In genomic region chr6:6890047-6890446, GRCm38 (mm10) we compare ENCODE assay signal across 24 mouse cellular contexts. TPM values are rescaled to one million over a fixed set of nuclear protein-coding genes. Genes with fewer than 3 reads are reported as not detected.
DNase-seq lines count a peak whose midpoint lies in the region; ATAC-seq and TF ChIP-seq lines count a peak whose summit lies in the region.
"Had no signal": no experiment of that assay in that cellular context is flagged by ENCODE, and none has a peak within 500 bp of the region (broad histone marks: within the 10 kb centered on the region; RNA-seq: fewer than 3 reads in every experiment).

No protein-coding gene starts in this region.

- H3K27me3 ChIP-seq in embryonic facial prominence, embryonic 14.5 days (replicated peaks; ENCODE audit: control insufficient read depth, insufficient read depth, low read length): no peaks in the 10 kb centered on the region; the same call in 1 of the 2 replicates
- H3K27me3 ChIP-seq in embryonic facial prominence, embryonic 10.5 days (replicated peaks; ENCODE audit: low read depth, poor library complexity, severe bottlenecking): 0 out of 2 replicates have a peak, but pooled peaks cover 3% of the 10 kb centered on the region
- H3K27me3 ChIP-seq in intestine, postnatal 0 days (replicated peaks; ENCODE audit: control insufficient read depth, insufficient read depth, low read length): peaks cover 11% of the 10 kb centered on the region
- peaks cover 7% of the 10 kb centered on the region for H3K27me3 ChIP-seq in intestine, embryonic 16.5 days (replicated peaks; ENCODE audit: control insufficient read depth, insufficient read depth, low read length)
- peaks cover 3% of the 10 kb centered on the region; the same call in 1 of the 2 replicates for H3K27me3 ChIP-seq in midbrain, postnatal 0 days (ENCODE audit: insufficient read depth, low read length)
- H3K27me3 ChIP-seq in midbrain, embryonic 16.5 days (ENCODE audit: control insufficient read depth, insufficient read depth, low read depth, low read length): no peaks in the 10 kb centered on the region; the same call in 1 of the 2 replicates
- 0 out of 2 replicates have a peak, but pooled peaks cover 2% of the 10 kb centered on the region for H3K27me3 ChIP-seq in liver, postnatal 0 days (ENCODE audit: insufficient read depth, low read length)

- no peak overlapping the region for H3K27ac ChIP-seq in embryonic facial prominence, embryonic 14.5 days (replicated peaks; ENCODE audit: low read depth, low read length)
- H3K27ac ChIP-seq in embryonic facial prominence, embryonic 10.5 days (replicated peaks): no peak overlapping the region
- H3K27ac ChIP-seq in intestine, postnatal 0 days (ENCODE audit: low read depth, low read length): no peak overlapping the region
- no peak overlapping the region for H3K27ac ChIP-seq in intestine, embryonic 16.5 days (ENCODE audit: low read length)
- no peak overlapping the region for H3K27ac ChIP-seq in midbrain, postnatal 0 days (ENCODE audit: low read depth, low read length)
- H3K27ac ChIP-seq in midbrain, embryonic 16.5 days (ENCODE audit: low read length): no peak overlapping the region
- H3K27ac ChIP-seq in liver, postnatal 0 days (ENCODE audit: low read depth): no peak overlapping the region
- H3K27ac ChIP-seq: embryonic facial prominence, embryonic 13.5 days; hindbrain, embryonic 10.5 days; limb, embryonic 13.5 days; liver, embryonic 13.5 days; midbrain, embryonic 15.5 days had no signal

- peak; percentile 37 for TF ChIP-seq CTCF in intestine, postnatal 0 days (IDR thresholded peaks at IDR 0.05; ENCODE audit: low read depth)
- peak; percentile 47 for TF ChIP-seq CTCF in midbrain, postnatal 0 days (IDR thresholded peaks at IDR 0.05)
- TF ChIP-seq CTCF in liver, postnatal 0 days (IDR thresholded peaks at IDR 0.05; ENCODE audit: low read depth): no peak

- no peak overlapping the region for H3K4me3 ChIP-seq in embryonic facial prominence, embryonic 14.5 days (ENCODE audit: low read depth, low read length)
- H3K4me3 ChIP-seq in embryonic facial prominence, embryonic 10.5 days: no peak overlapping the region
- H3K4me3 ChIP-seq in intestine, postnatal 0 days (ENCODE audit: low read depth, low read length): no peak overlapping the region
- no peak overlapping the region for H3K4me3 ChIP-seq in intestine, embryonic 16.5 days (ENCODE audit: low read length)
- no peak overlapping the region for H3K4me3 ChIP-seq in midbrain, postnatal 0 days (ENCODE audit: low read depth, low read length)
- H3K4me3 ChIP-seq in midbrain, embryonic 16.5 days (ENCODE audit: low read depth, low read length): no peak overlapping the region
- no peak overlapping the region for H3K4me3 ChIP-seq in liver, postnatal 0 days (ENCODE audit: low read depth, low read length)
- H3K4me3 ChIP-seq: embryonic facial prominence, embryonic 13.5 days; hindbrain, embryonic 10.5 days; limb, embryonic 13.5 days; liver, embryonic 13.5 days; midbrain, embryonic 15.5 days had no signal

- H3K36me3 ChIP-seq in embryonic facial prominence, embryonic 14.5 days (ENCODE audit: control insufficient read depth, insufficient read depth, low read length): no peaks in the 10 kb centered on the region
- no peaks in the 10 kb centered on the region for H3K36me3 ChIP-seq in embryonic facial prominence, embryonic 10.5 days (replicated peaks)
- no peaks in the 10 kb centered on the region for H3K36me3 ChIP-seq in intestine, postnatal 0 days (ENCODE audit: control insufficient read depth, insufficient read depth)
- H3K36me3 ChIP-seq in intestine, embryonic 16.5 days (ENCODE audit: control insufficient read depth, insufficient read depth, low read length): no peaks in the 10 kb centered on the region
- no peaks in the 10 kb centered on the region for H3K36me3 ChIP-seq in midbrain, postnatal 0 days (ENCODE audit: insufficient read depth, low read length)
- H3K36me3 ChIP-seq in midbrain, embryonic 16.5 days (ENCODE audit: control insufficient read depth, insufficient read depth, low read length): no peaks in the 10 kb centered on the region
- H3K36me3 ChIP-seq in liver, postnatal 0 days (replicated peaks; ENCODE audit: insufficient read depth, low read length): no peaks in the 10 kb centered on the region
- H3K36me3 ChIP-seq: embryonic facial prominence, embryonic 13.5 days; hindbrain, embryonic 10.5 days; limb, embryonic 13.5 days; liver, embryonic 13.5 days; midbrain, embryonic 15.5 days had no signal

- no peak overlapping the region for H3K9ac ChIP-seq in embryonic facial prominence, embryonic 14.5 days (ENCODE audit: low read depth, low read length)
- H3K9ac ChIP-seq in intestine, postnatal 0 days (ENCODE audit: low read depth, low read length): no peak overlapping the region
- H3K9ac ChIP-seq in intestine, embryonic 16.5 days (ENCODE audit: low read depth, low read length): no peak overlapping the region
- H3K9ac ChIP-seq in midbrain, postnatal 0 days (replicated peaks; ENCODE audit: low read length, poor library complexity, severe bottlenecking): no peak overlapping the region
- H3K9ac ChIP-seq in midbrain, embryonic 16.5 days (ENCODE audit: low read depth, low read length): no peak overlapping the region
- no peak overlapping the region for H3K9ac ChIP-seq in liver, postnatal 0 days (replicated peaks)
- H3K9ac ChIP-seq: embryonic facial prominence, embryonic 13.5 days; limb, embryonic 13.5 days; liver, embryonic 13.5 days; midbrain, embryonic 15.5 days had no signal

- no peak for ATAC-seq in embryonic facial prominence, embryonic 14.5 days (ENCODE audit: low read depth)
- ATAC-seq in intestine, postnatal 0 days: no peak
- ATAC-seq in intestine, embryonic 16.5 days: no peak
- no peak for ATAC-seq in midbrain, postnatal 0 days (ENCODE audit: low FRiP score)
- ATAC-seq in midbrain, embryonic 16.5 days: no peak
- no peak for ATAC-seq in liver, postnatal 0 days
- ATAC-seq: midbrain, embryonic 15.5 days; Patski had no signal

- no peak overlapping the region for H3K4me2 ChIP-seq in embryonic facial prominence, embryonic 14.5 days (ENCODE audit: low read depth, low read length)
- no peak overlapping the region for H3K4me2 ChIP-seq in intestine, postnatal 0 days (replicated peaks; ENCODE audit: low read depth)
- H3K4me2 ChIP-seq in intestine, embryonic 16.5 days (ENCODE audit: low read depth, low read length): no peak overlapping the region
- no peak overlapping the region for H3K4me2 ChIP-seq in midbrain, postnatal 0 days (ENCODE audit: low read depth, low read length, poor library complexity, severe bottlenecking)
- H3K4me2 ChIP-seq in midbrain, embryonic 16.5 days (ENCODE audit: low read length): no peak overlapping the region
- no peak overlapping the region for H3K4me2 ChIP-seq in liver, postnatal 0 days (ENCODE audit: low read depth, low read length)
- H3K4me2 ChIP-seq: embryonic facial prominence, embryonic 13.5 days; limb, embryonic 13.5 days; liver, embryonic 13.5 days; midbrain, embryonic 15.5 days had no signal

- no peaks in the 10 kb centered on the region for H3K9me3 ChIP-seq in embryonic facial prominence, embryonic 14.5 days (ENCODE audit: control insufficient read depth, low read length)
- no peaks in the 10 kb centered on the region for H3K9me3 ChIP-seq in embryonic facial prominence, embryonic 10.5 days
- H3K9me3 ChIP-seq in intestine, postnatal 0 days (ENCODE audit: control insufficient read depth): no peaks in the 10 kb centered on the region
- no peaks in the 10 kb centered on the region for H3K9me3 ChIP-seq in intestine, embryonic 16.5 days (ENCODE audit: control insufficient read depth, low read length)
- no peaks in the 10 kb centered on the region for H3K9me3 ChIP-seq in midbrain, postnatal 0 days (ENCODE audit: low read length)
- no peaks in the 10 kb centered on the region for H3K9me3 ChIP-seq in midbrain, embryonic 16.5 days (replicated peaks; ENCODE audit: control insufficient read depth, low read length, poor library complexity, severe bottlenecking)
- no peaks in the 10 kb centered on the region for H3K9me3 ChIP-seq in liver, postnatal 0 days (ENCODE audit: low read length)
- H3K9me3 ChIP-seq: embryonic facial prominence, embryonic 13.5 days; hindbrain, embryonic 10.5 days; limb, embryonic 13.5 days; liver, embryonic 13.5 days; midbrain, embryonic 15.5 days had no signal

- 64% methylated on average over 6 of the region's 6 CpGs for WGBS in embryonic facial prominence, embryonic 14.5 days
- 71% methylated on average over 6 of the region's 6 CpGs for WGBS in embryonic facial prominence, embryonic 10.5 days
- 66% methylated on average over 6 of the region's 6 CpGs for WGBS in intestine, postnatal 0 days
- 64% methylated on average over 6 of the region's 6 CpGs for WGBS in intestine, embryonic 16.5 days
- 74% methylated on average over 6 of the region's 6 CpGs for WGBS in midbrain, postnatal 0 days
- WGBS in midbrain, embryonic 16.5 days: 65% methylated on average over 6 of the region's 6 CpGs
- 57% methylated on average over 6 of the region's 6 CpGs for WGBS in liver, postnatal 0 days (ENCODE audit: insufficient replicate concordance)

- H3K4me1 ChIP-seq in embryonic facial prominence, embryonic 14.5 days (ENCODE audit: control insufficient read depth, insufficient read depth, low read length): no peaks in the 10 kb centered on the region
- no peaks in the 10 kb centered on the region; the same call in 1 of the 2 replicates for H3K4me1 ChIP-seq in embryonic facial prominence, embryonic 10.5 days
- no peaks in the 10 kb centered on the region for H3K4me1 ChIP-seq in intestine, postnatal 0 days (replicated peaks; ENCODE audit: control insufficient read depth, insufficient read depth, low read length)
- H3K4me1 ChIP-seq in intestine, embryonic 16.5 days (ENCODE audit: control insufficient read depth, insufficient read depth, low read length): no peaks in the 10 kb centered on the region
- H3K4me1 ChIP-seq in midbrain, postnatal 0 days (ENCODE audit: insufficient read depth, low read length): no peaks in the 10 kb centered on the region
- H3K4me1 ChIP-seq in midbrain, embryonic 16.5 days (ENCODE audit: control insufficient read depth, insufficient read depth, low read length): no peaks in the 10 kb centered on the region
- H3K4me1 ChIP-seq in liver, postnatal 0 days (ENCODE audit: insufficient read depth): no peaks in the 10 kb centered on the region
- H3K4me1 ChIP-seq: embryonic facial prominence, embryonic 13.5 days; hindbrain, embryonic 10.5 days; limb, embryonic 13.5 days; liver, embryonic 13.5 days; midbrain, embryonic 15.5 days had no signal

- DNase-seq in embryonic facial prominence, embryonic 14.5 days (ENCODE audit: low spot score): peak; percentile 4
- no peak for DNase-seq in embryonic facial prominence, embryonic 10.5 days (ENCODE audit: low spot score)
- no peak for DNase-seq in midbrain, postnatal 0 days (ENCODE audit: low spot score)
- no peak for DNase-seq in liver, postnatal 0 days
- DNase-seq in right cerebral cortex, postnatal 14 days: no peak
- DNase-seq: adrenal gland, adult 8-10 months; cerebellum, postnatal 25 days; kidney, adult 9 months; liver, embryonic 13.5 days had no signal

- TF ChIP-seq EP300 in liver, postnatal 0 days (IDR thresholded peaks at IDR 0.05; ENCODE audit: low read depth): no peak

RNA-seq across cellular contexts. Expression of gene Dlx5, which starts 8.2 kb away (rescaled TPM):
- 38.0 and 40.2 TPM in 2 replicates for polyA plus RNA-seq in embryonic facial prominence, embryonic 14.5 days (2014; fragmentation: Nextera tagmentation; extraction: Ambion mirVana)
- polyA plus RNA-seq in embryonic facial prominence, embryonic 10.5 days (2016; fragmentation: Nextera tagmentation; extraction: Ambion mirVana): 75.5 and 92.2 TPM in 2 replicates
- polyA plus RNA-seq in intestine, postnatal 0 days (2015; fragmentation: Nextera tagmentation; extraction: Ambion mirVana): 0.27 and 0.33 TPM in 2 replicates
- 1.5 and 1.7 TPM in 2 replicates for polyA plus RNA-seq in intestine, embryonic 16.5 days (2015; fragmentation: Nextera tagmentation; extraction: Ambion mirVana)
- total RNA-seq in midbrain, postnatal 0 days (2014; rRNA removed): 0.49 and 0.76 TPM in 2 replicates
- 3.3 and 6.7 TPM in 2 replicates for polyA plus RNA-seq in midbrain, postnatal 0 days (2015; fragmentation: Nextera tagmentation; extraction: Ambion mirVana)
- polyA plus RNA-seq in midbrain, embryonic 16.5 days (2015; fragmentation: Nextera tagmentation; extraction: Ambion mirVana): 9.7 and 20.7 TPM in 2 replicates
- not detected in 2 replicates for polyA plus RNA-seq in liver, postnatal 0 days (2015; fragmentation: Nextera tagmentation; extraction: Ambion mirVana)
- total RNA-seq: gastrocnemius, adult 8-10 months; granulocyte monocyte progenitor cell, adult 5-6 weeks; megakaryocyte, adult 5-6 weeks; neutrophil, adult 5-6 weeks had no signal
- polyA plus RNA-seq: C2C12; liver, embryonic 13.5 days had no signal

RNA-seq across cellular contexts. Expression of gene Dlx6, which starts 26.9 kb away (rescaled TPM):
- polyA plus RNA-seq in embryonic facial prominence, embryonic 14.5 days (2014; fragmentation: Nextera tagmentation; extraction: Ambion mirVana): 2.8 and 3.7 TPM in 2 replicates
- polyA plus RNA-seq in embryonic facial prominence, embryonic 10.5 days (2016; fragmentation: Nextera tagmentation; extraction: Ambion mirVana): 4.9 and 5.9 TPM in 2 replicates
- polyA plus RNA-seq in intestine, postnatal 0 days (2015; fragmentation: Nextera tagmentation; extraction: Ambion mirVana): not detected in 2 replicates
- polyA plus RNA-seq in intestine, embryonic 16.5 days (2015; fragmentation: Nextera tagmentation; extraction: Ambion mirVana): not detected in 2 replicates
- 0.57 and 1.5 TPM in 2 replicates for total RNA-seq in midbrain, postnatal 0 days (2014; rRNA removed)
- 0.81 and 1.1 TPM in 2 replicates for polyA plus RNA-seq in midbrain, postnatal 0 days (2015; fragmentation: Nextera tagmentation; extraction: Ambion mirVana)
- polyA plus RNA-seq in midbrain, embryonic 16.5 days (2015; fragmentation: Nextera tagmentation; extraction: Ambion mirVana): 1.3 and 3.0 TPM in 2 replicates
- not detected in 2 replicates for polyA plus RNA-seq in liver, postnatal 0 days (2015; fragmentation: Nextera tagmentation; extraction: Ambion mirVana)
- total RNA-seq: gastrocnemius, adult 8-10 months; granulocyte monocyte progenitor cell, adult 5-6 weeks; megakaryocyte, adult 5-6 weeks; neutrophil, adult 5-6 weeks had no signal
- polyA plus RNA-seq: C2C12; heart, embryonic 14.5 days; liver, embryonic 13.5 days; lung, embryonic 16.5 days had no signal
